8 mouse cellular contexts compared by ENCODE assay signal in genomic region chr19:5389647-5390046, GRCm38 (mm10). TPM values are rescaled to one million over a fixed set of nuclear protein-coding genes. Genes with fewer than 3 reads are reported as not detected.
DNase-seq lines count a peak whose midpoint lies in the region; ATAC-seq and TF ChIP-seq lines count a peak whose summit lies in the region.

No protein-coding gene starts in this region.

- DNase-seq in adrenal gland, adult (ENCODE audit: inconsistent age in 2 of 2, low spot score in 1 of 2): peak; percentile 53 to 78
- no peak for DNase-seq in adrenal gland, adult 18-20 months (ENCODE audit: low spot score in 2 of 2)
- DNase-seq in heart, adult 9 months (ENCODE audit: low spot score in 2 of 2): peak; percentile 35 to 44
- peak; percentile 59 to 63 for DNase-seq in lung, postnatal 4 days
- DNase-seq in splenic B cell, adult 2 months (ENCODE audit: low read depth, low spot score): peak; percentile 77
- DNase-seq in gastrocnemius, postnatal 10 days: no peak

- H3K27ac ChIP-seq in bone marrow, adult 2 months (ENCODE audit: control insufficient read depth, insufficient read depth, low read depth, low read length, poor library complexity): peak overlapping the region; percentile 90
- H3K27ac ChIP-seq in kidney, embryonic 16.5 days (ENCODE audit: low read length): peak overlapping the region; percentile 91

- WGBS in bone marrow, adult 2 months: under 1% methylated on average over 12 of the region's 12 CpGs
- 14% methylated on average over 12 of the region's 12 CpGs for WGBS in kidney, embryonic 16.5 days

- H3K4me3 ChIP-seq in bone marrow, adult 2 months (replicated peaks; ENCODE audit: control insufficient read depth, low read depth, low read length): peak overlapping the region; percentile 68
- H3K4me3 ChIP-seq in kidney, embryonic 16.5 days (ENCODE audit: low read length): peak overlapping the region; percentile 96

- peak overlapping the region; percentile 86 for H3K4me2 ChIP-seq in kidney, embryonic 16.5 days (replicated peaks; ENCODE audit: low read depth, low read length)

- peaks cover 5% of the 10 kb centered on the region for H3K36me3 ChIP-seq in kidney, embryonic 16.5 days (ENCODE audit: insufficient read depth, low read length)
- peaks cover 2% of the 10 kb centered on the region; the same call in 1 of the 2 replicates for H3K36me3 ChIP-seq in splenic B cell, adult 2 months (ENCODE audit: control insufficient read depth, insufficient read depth, low read length, poor library complexity, severe bottlenecking)

- H3K9ac ChIP-seq in kidney, embryonic 16.5 days (replicated peaks; ENCODE audit: low read length): peak overlapping the region; percentile 84

- H3K27me3 ChIP-seq in kidney, embryonic 16.5 days (ENCODE audit: insufficient read depth, low read length): no peaks in the 10 kb centered on the region
- H3K27me3 ChIP-seq in splenic B cell, adult 2 months (ENCODE audit: control insufficient read depth, insufficient read depth, low read length, poor library complexity, severe bottlenecking): no peaks in the 10 kb centered on the region

- TF ChIP-seq POLR2A in bone marrow, adult 2 months (IDR thresholded peaks at IDR 0.05; ENCODE audit: borderline replicate concordance, control insufficient read depth, low read depth, low read length): peak; percentile 48; the same call in 1 of the 2 replicates

- ATAC-seq in kidney, embryonic 16.5 days (ENCODE audit: low FRiP score, low TSS enrichment): no peak; the same call in 1 of the 2 replicates

- TF ChIP-seq CTCF in bone marrow, adult 2 months (IDR thresholded peaks at IDR 0.05; ENCODE audit: control insufficient read depth, insufficient read depth, low read length): no peak

- H3K9me3 ChIP-seq in kidney, embryonic 16.5 days (ENCODE audit: low read length): no peaks in the 10 kb centered on the region

- peaks cover 1% of the 10 kb centered on the region; the same call in 1 of the 2 replicates for H3K4me1 ChIP-seq in bone marrow, adult 2 months (ENCODE audit: control insufficient read depth, insufficient read depth, low read length)
- peaks cover 29% of the 10 kb centered on the region for H3K4me1 ChIP-seq in kidney, embryonic 16.5 days (ENCODE audit: insufficient read depth, low read length)

RNA-seq across cellular contexts. Expression of gene Sart1, which starts 1.1 kb away (rescaled TPM):
- total RNA-seq in adrenal gland, adult 18-20 months (2021): 10 to 100 TPM; 79.8 to 85.0 TPM
- polyA plus RNA-seq in bone marrow, adult 2 months (2011; ENCODE audit: insufficient read depth, insufficient read length, low replicate concordance, missing spikeins): 161 and 213 TPM in 2 replicates
- 75.3 and 92.2 TPM in 2 replicates for polyA plus RNA-seq in kidney, embryonic 16.5 days (2015; fragmentation: Nextera tagmentation; extraction: Ambion mirVana)
- 10 to 100 TPM; 39.8 to 45.4 TPM for total RNA-seq in gastrocnemius, postnatal 10 days (2021)

RNA-seq across cellular contexts. Expression of gene Tsga10ip, which starts 12.7 kb away (rescaled TPM):
- total RNA-seq in adrenal gland, adult 18-20 months (2021): under 1 TPM in 1 of 2 experiments, not detected in 1; 0.96 TPM
- polyA plus RNA-seq in bone marrow, adult 2 months (2011; ENCODE audit: insufficient read depth, insufficient read length, low replicate concordance, missing spikeins): not detected in 2 replicates
- 0.41 TPM in 1 of 2 replicates, not detected in the other for polyA plus RNA-seq in kidney, embryonic 16.5 days (2015; fragmentation: Nextera tagmentation; extraction: Ambion mirVana)
- total RNA-seq in gastrocnemius, postnatal 10 days (2021): under 1 TPM in 1 of 2 experiments, not detected in 1; 0.23 TPM

RNA-seq across cellular contexts. Expression of gene Banf1, which starts 22.7 kb away (rescaled TPM):
- 100 to 1,000 TPM; 127 to 129 TPM for total RNA-seq in adrenal gland, adult 18-20 months (2021)
- polyA plus RNA-seq in bone marrow, adult 2 months (2011; ENCODE audit: insufficient read depth, insufficient read length, low replicate concordance, missing spikeins): 117 and 121 TPM in 2 replicates
- polyA plus RNA-seq in kidney, embryonic 16.5 days (2015; fragmentation: Nextera tagmentation; extraction: Ambion mirVana): 453 and 487 TPM in 2 replicates
- total RNA-seq in gastrocnemius, postnatal 10 days (2021): 100 to 1,000 TPM; 128 to 150 TPM

RNA-seq across cellular contexts. Expression of gene Eif1ad, which starts 23.1 kb away (rescaled TPM):
- 10 to 100 TPM; 24.4 to 24.5 TPM for total RNA-seq in adrenal gland, adult 18-20 months (2021)
- 26.5 and 37.8 TPM in 2 replicates for polyA plus RNA-seq in bone marrow, adult 2 months (2011; ENCODE audit: insufficient read depth, insufficient read length, low replicate concordance, missing spikeins)
- polyA plus RNA-seq in kidney, embryonic 16.5 days (2015; fragmentation: Nextera tagmentation; extraction: Ambion mirVana): 61.7 and 62.2 TPM in 2 replicates
- total RNA-seq in gastrocnemius, postnatal 10 days (2021): 10 to 100 TPM; 14.0 to 15.6 TPM

RNA-seq across cellular contexts. Expression of gene Drap1, which starts 35.1 kb away (rescaled TPM):
- total RNA-seq in adrenal gland, adult 18-20 months (2021): 100 to 1,000 TPM; 266 to 283 TPM
- 169 and 195 TPM in 2 replicates for polyA plus RNA-seq in bone marrow, adult 2 months (2011; ENCODE audit: insufficient read depth, insufficient read length, low replicate concordance, missing spikeins)
- 226 and 236 TPM in 2 replicates for polyA plus RNA-seq in kidney, embryonic 16.5 days (2015; fragmentation: Nextera tagmentation; extraction: Ambion mirVana)
- total RNA-seq in gastrocnemius, postnatal 10 days (2021): 100 to 1,000 TPM; 513 to 561 TPM

Comparison
In these comparisons a context has a peak if more than half of its experiments do, and no peak if none do; other contexts are left out.
1. DNase-seq: peak in adrenal gland, adult (2 of 2), heart, adult 9 months (2 of 2), lung, postnatal 4 days (2 of 2) and splenic B cell, adult 2 months (single experiment); none in adrenal gland, adult 18-20 months (0 of 2) and gastrocnemius, postnatal 10 days (single experiment).